Mouse (Mus musculus) kidney, adult 2 months (tissue): Measurements from ENCODE around the gene Gpr137.

Source experiments
- CTCF ChIP-seq: fragments of 200-500 bp; conservative IDR thresholded peaks from 2 replicates; pipeline ENCODE4 v1.5.1; 2011; ENCODE audit warnings: low read depth, mild to moderate bottlenecking, control low read depth, low read length, moderate library complexity, mixed read lengths; ENCODE audit not compliant: insufficient read depth, insufficient read length
- POLR2A ChIP-seq: fragments of 200-500 bp; IDR thresholded peaks from one replicate; pipeline ENCODE4 v1.6.1; 2011; ENCODE audit warnings: low read depth, low read length, control low read depth

DNA sequence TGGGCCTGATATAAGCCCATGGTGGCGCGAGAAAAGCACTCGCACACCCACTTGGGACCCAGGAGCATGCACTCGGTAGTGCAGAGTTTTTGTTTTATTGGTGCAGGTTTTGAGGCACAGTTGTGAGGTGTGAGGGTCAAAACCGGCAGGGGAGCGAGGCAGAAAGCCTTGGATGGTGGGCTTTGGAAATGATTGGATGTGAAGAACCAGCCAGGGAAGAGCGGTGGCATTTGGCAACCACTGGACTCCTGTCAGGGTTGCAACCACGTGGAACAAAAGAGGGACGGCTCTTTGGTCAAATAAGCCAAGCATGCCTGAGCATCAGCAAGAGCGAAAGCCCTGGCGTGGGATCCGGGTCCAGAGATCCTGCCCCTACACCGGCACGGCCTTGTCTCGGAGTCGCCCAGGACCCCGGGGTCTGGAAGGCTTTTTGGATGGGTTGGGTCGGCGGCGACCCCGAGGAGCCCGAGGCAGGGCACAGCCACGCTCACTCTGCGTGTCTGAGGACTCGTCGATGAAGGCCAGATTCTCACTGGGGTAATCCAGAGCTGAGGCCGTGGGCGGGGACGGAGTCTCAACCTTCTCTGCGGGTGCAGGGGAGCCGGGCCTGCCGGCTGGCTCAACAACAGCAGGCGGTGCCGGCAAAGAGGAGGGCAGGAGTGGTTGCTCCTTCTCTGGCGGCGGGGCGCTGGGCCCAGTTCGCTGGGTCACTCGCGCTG, 16.5 kb downstream of the Gpr137 start:
- no peak for TF ChIP-seq POLR2A
- TF ChIP-seq CTCF: no peak
